Mouse (Mus musculus) heart, embryonic 11.5 days (tissue): ENCODE results near the gene Dlg1. TPM values are rescaled to one million over a fixed set of nuclear protein-coding genes. Genes with fewer than 3 reads are reported as not detected.
A peak's percentile ranks its signal among the peaks of the same experiment; 100 is the strongest.
"Not testable (repeated sequence)": the region's sequence is repeated elsewhere in the genome, so short reads cannot be mapped to it uniquely, and the experiment has no call there.

Experiments
- ATAC-seq: fragments of 200-750 bp; cut with Nextera tagmentation; replicated peaks from 2 replicates; pipeline ENCODE4 v1.8.0; 2017; ENCODE audit warnings: moderate library complexity; ENCODE audit not compliant: insufficient number of reproducible peaks, low FRiP score, low TSS enrichment
- H3K27ac ChIP-seq: fragments of 300-500 bp; sonication (generic); 2 replicates; pipeline ENCODE4 v1.5.1; 2014; ENCODE audit warnings: mild to moderate bottlenecking, low read depth, low read length
- H3K27me3 ChIP-seq: fragments of 300-500 bp; sonication (generic); 2 replicates; pipeline ENCODE4 v1.6.1; 2014; ENCODE audit warnings: mild to moderate bottlenecking, low read length, mixed read lengths; ENCODE audit not compliant: control insufficient read depth, insufficient read depth
- H3K36me3 ChIP-seq: fragments of 300-500 bp; sonication (generic); 2 replicates; pipeline ENCODE4 v1.6.1; 2014; ENCODE audit warnings: mild to moderate bottlenecking, low read length, moderate library complexity, mixed read lengths; ENCODE audit not compliant: control insufficient read depth, insufficient read depth
- H3K4me1 ChIP-seq: fragments of 300-500 bp; sonication (generic); 2 replicates; pipeline ENCODE4 v1.6.1; 2014; ENCODE audit warnings: low read length; ENCODE audit not compliant: control insufficient read depth, insufficient read depth
- H3K4me2 ChIP-seq: fragments of 300-500 bp; sonication (generic); 2 replicates; pipeline ENCODE4 v1.6.1; 2014; ENCODE audit warnings: mild to moderate bottlenecking, moderate library complexity
- H3K4me3 ChIP-seq: fragments of 300-500 bp; sonication (generic); 2 replicates; pipeline ENCODE4 v1.5.1; 2014; ENCODE audit warnings: low read depth, low read length
- H3K9ac ChIP-seq: fragments of 300-500 bp; sonication (generic); 2 replicates; pipeline ENCODE4 v1.6.1; 2014; ENCODE audit warnings: mild to moderate bottlenecking, low read depth, low read length, moderate library complexity
- H3K9me3 ChIP-seq: fragments of 300-500 bp; sonication (generic); replicated peaks from 2 replicates; pipeline ENCODE4 v1.6.1; 2016; ENCODE audit warnings: low read length; ENCODE audit not compliant: control insufficient read depth
- WGBS: fragments of 180-500 bp; shearing (Covaris S2); extraction: QIAGEN DNeasy Blood & Tissue Kit; methylation state at CpG from one replicate; pipeline ENCODE4 v1.1.7; 2014; ENCODE audit not compliant: insufficient replicate concordance; 5-methylcytosine and 5-hydroxymethylcytosine counted together
- polyA plus RNA-seq: library from polyadenylated mRNA; unstranded; fragments of >200 nt; fragmentation: Nextera tagmentation; extraction: Ambion mirVana; gene quantifications from 2 replicates; pipeline ENCODE4 v1.2.1, GENCODE M21; 2014

The Dlg1 gene
- polyA plus RNA-seq, 1 experiment from 2014 or later = 25.4 TPM

DNA sequence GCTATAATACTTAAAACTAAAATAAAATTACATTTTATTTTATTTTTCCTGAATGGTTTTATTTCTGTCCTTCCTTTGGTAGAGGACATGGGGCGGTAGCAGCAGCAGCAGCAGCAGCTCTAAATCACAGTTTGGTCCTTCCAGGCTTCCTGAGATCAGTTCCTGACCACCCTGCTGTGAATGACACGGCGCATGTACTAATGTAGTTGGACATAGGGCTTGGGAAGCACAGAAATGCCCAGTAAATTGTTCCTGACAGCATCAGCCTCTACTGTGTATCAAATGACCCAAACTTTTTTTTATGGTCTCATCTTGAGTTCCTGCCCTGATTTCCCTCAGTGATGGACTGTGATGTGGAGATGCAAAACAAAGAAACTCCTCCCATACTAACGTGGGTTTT lies 61.6 kb downstream of the Dlg1 start:
- Histone ChIP-seq H3K36me3 (no peaks in the 10 kb centered on the region), H3K9me3 (no peaks in the 10 kb centered on the region), H3K9ac (no peak overlapping the region), H3K4me1 (no peaks in the 10 kb centered on the region), H3K4me2 (no peak overlapping the region), H3K27me3 (no peaks in the 10 kb centered on the region), H3K4me3 (no peak overlapping the region), H3K27ac (no peak overlapping the region)
- ATAC-seq = no peak
- 84% methylated on average over 4 of the region's 4 CpGs for WGBS

DNA sequence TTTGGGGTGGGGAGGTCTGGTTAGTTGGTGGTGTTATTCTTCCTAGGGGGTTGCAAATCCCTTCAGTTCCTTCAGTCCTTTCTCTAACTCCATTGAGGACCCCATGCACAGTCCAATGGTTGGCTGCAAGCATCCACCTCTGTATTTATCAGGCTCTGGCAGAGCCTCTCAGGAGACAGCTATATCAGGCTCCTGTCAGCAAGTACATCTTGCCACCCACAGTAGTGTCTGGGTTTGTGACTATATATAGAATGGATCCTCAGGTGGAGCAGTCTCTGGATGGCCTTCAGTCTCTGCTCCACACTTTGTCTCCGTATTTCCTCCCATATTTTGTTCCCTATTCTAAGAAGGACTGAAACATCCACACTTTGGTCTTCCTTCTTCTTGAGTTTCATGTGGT lies 67.7 kb downstream of the Dlg1 start:
- 49% methylated on average over 1 of the region's 1 CpGs for WGBS
- not testable (repeated sequence) for H3K4me2 ChIP-seq, H3K4me3 ChIP-seq, ATAC-seq, H3K9ac ChIP-seq, H3K4me1 ChIP-seq, H3K27me3 ChIP-seq, H3K9me3 ChIP-seq, H3K36me3 ChIP-seq, H3K27ac ChIP-seq

- no peaks in the 10 kb centered on the region for H3K27me3 ChIP-seq
Observed at GRCm38 (mm10) chr16:31737081-31737480, 73.8 kb downstream of the Dlg1 start.

GRCm38 (mm10) chr16:31737761-31738160 lies 74.5 kb downstream of the Dlg1 start:
- WGBS = 61% methylated on average over 3 of the region's 3 CpGs
- Histone ChIP-seq H3K27me3 (no peaks in the 10 kb centered on the region), H3K36me3 (no peaks in the 10 kb centered on the region), H3K27ac (no peak overlapping the region), H3K9me3 (no peaks in the 10 kb centered on the region), H3K9ac (no peak overlapping the region), H3K4me2 (no peak overlapping the region), H3K4me3 (no peak overlapping the region), H3K4me1 (peaks cover 13% of the 10 kb centered on the region)
- ATAC-seq = no peak

More at GRCm38 (mm10) chr16:31737081-31737480, 73.8 kb downstream of the Dlg1 start:
- Histone ChIP-seq H3K4me2 (no peak overlapping the region), H3K27ac (no peak overlapping the region), H3K9ac (no peak overlapping the region), H3K36me3 (no peaks in the 10 kb centered on the region), H3K4me1 (peaks cover 13% of the 10 kb centered on the region), H3K4me3 (no peak overlapping the region), H3K9me3 (no peaks in the 10 kb centered on the region)
- WGBS = 75% methylated on average over 4 of the region's 4 CpGs
- ATAC-seq = no peak

- no peak overlapping the region for H3K9ac ChIP-seq
- no peak overlapping the region for H3K4me2 ChIP-seq
- H3K4me3 ChIP-seq = no peak overlapping the region
- ATAC-seq = no peak
- H3K27me3 ChIP-seq = no peaks in the 10 kb centered on the region
- no peaks in the 10 kb centered on the region; the same call in 1 of the 2 replicates for H3K9me3 ChIP-seq
- no peak overlapping the region for H3K27ac ChIP-seq
- peaks cover 13% of the 10 kb centered on the region for H3K4me1 ChIP-seq
- peaks cover 2% of the 10 kb centered on the region; the same call in 1 of the 2 replicates for H3K36me3 ChIP-seq
- 69% methylated on average over 8 of the region's 8 CpGs for WGBS
Observed at GRCm38 (mm10) chr16:31740271-31740670, 77.0 kb downstream of the Dlg1 start.

DNA sequence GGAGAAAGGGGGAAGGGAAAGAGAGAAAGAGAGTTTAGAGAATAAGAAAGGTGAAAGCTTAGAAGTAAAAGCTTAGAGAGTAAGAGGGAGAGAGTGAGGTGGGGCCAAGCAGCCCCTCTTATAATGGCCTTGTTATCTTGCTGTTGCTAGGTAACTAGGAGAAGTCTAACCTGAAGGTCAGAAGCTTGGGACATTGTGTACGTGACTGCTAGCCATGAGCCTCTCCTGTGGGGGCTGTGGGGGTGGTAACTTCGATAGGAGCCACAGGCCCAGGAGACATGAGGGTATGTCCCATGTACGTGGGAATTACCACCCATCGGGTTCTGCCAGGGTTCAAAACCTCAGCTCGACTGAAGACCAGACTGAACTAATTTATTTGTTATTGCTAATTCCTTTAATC lies 77.5 kb downstream of the Dlg1 start:
- 67% methylated on average over 5 of the region's 5 CpGs for WGBS
- Histone ChIP-seq H3K4me1 (peaks cover 13% of the 10 kb centered on the region), H3K9me3 (no peaks in the 10 kb centered on the region; the same call in 1 of the 2 replicates), H3K4me3 (no peak overlapping the region), H3K36me3 (peaks cover 2% of the 10 kb centered on the region; the same call in 1 of the 2 replicates), H3K9ac (no peak overlapping the region), H3K27ac (no peak overlapping the region), H3K4me2 (no peak overlapping the region), H3K27me3 (no peaks in the 10 kb centered on the region)
- ATAC-seq = no peak

DNA sequence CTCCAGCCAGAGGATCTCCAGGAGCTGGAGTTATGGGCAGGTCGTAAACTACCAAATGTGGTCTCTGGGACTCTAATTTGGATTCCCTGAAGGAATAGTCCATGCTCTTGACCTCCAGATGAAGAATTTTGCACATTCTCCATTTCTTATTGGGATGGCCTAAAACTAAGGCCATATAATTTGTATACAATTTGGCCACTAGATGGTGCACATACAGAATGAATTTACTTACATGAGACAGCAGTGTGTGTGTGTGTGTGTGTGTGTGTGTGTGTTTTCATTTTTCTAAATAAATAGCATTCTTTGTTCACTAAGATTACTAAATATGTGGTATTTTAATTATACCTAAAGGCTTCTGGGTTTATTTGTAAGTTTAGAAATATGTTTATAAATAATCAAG lies 87.3 kb downstream of the Dlg1 start:
- 89% methylated on average over 1 of the region's 1 CpGs for WGBS
- no peaks in the 10 kb centered on the region for H3K9me3 ChIP-seq
- H3K27me3 ChIP-seq = no peaks in the 10 kb centered on the region
- H3K4me1 ChIP-seq = peaks cover 7% of the 10 kb centered on the region; the same call in 1 of the 2 replicates
- H3K4me2 ChIP-seq = no peak overlapping the region
- H3K36me3 ChIP-seq = no peaks in the 10 kb centered on the region
- H3K4me3 ChIP-seq = no peak overlapping the region
- ATAC-seq = no peak
- no peak overlapping the region for H3K9ac ChIP-seq
- no peak overlapping the region for H3K27ac ChIP-seq

DNA sequence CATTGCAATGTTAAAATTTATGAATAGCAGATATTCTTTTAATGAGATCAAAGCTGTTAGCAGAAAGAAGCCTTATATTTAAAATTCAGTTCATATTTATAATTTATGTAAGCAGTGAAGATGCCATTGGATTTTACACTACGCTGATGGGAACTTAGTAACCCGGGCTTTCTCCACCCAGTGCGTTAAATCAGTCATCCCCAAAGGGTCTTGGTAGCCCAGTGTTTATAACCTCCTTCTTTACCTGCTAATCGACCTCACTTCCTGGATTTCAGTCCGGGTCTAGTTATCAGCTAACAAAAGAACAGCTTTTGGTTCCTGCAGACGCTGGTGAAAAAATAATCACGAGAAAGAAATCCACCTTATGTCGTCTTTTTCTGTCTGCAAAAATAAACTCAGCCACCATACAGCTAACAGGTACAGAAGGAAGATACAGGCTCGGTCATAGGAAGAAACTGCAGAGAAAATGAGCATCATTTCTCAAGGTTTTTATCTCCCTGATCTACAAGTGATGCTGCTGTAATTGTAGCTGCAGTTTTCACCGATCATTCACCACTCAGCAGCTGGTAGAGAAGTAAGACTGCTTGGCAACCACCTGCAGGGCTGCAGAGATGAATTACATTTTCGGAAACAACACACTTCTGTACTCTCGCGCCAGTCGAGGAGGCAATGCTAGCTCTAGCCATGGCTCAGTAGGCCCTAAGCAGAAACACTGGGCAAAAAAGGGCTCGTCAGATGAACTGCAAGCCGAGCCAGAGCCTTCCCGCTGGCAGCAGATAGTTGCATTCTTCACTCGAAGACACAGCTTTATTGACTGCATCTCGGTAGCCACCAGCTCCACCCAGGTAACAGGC lies 91.2 kb downstream of the Dlg1 start:
- Histone ChIP-seq H3K4me3 (no peak overlapping the region), H3K9me3 (no peaks in the 10 kb centered on the region), H3K4me2 (no peak overlapping the region), H3K9ac (0 out of 2 replicates have a peak overlapping the region, but pooled peaks have one; percentile 5), H3K36me3 (no peaks in the 10 kb centered on the region), H3K4me1 (peaks cover 8% of the 10 kb centered on the region; the same call in 1 of the 2 replicates), H3K27me3 (no peaks in the 10 kb centered on the region), H3K27ac (0 out of 2 replicates have a peak overlapping the region, but pooled peaks have one; percentile 22)
- 71% methylated on average over 19 of the region's 19 CpGs for WGBS
- no peak for ATAC-seq

GRCm38 (mm10) chr16:31755053-31755452 lies 91.8 kb downstream of the Dlg1 start:
- Histone ChIP-seq H3K4me2 (no peak overlapping the region), H3K4me3 (no peak overlapping the region), H3K36me3 (no peaks in the 10 kb centered on the region), H3K27ac (no peak overlapping the region), H3K9ac (no peak overlapping the region), H3K27me3 (no peaks in the 10 kb centered on the region), H3K4me1 (peaks cover 14% of the 10 kb centered on the region; the same call in 1 of the 2 replicates), H3K9me3 (no peaks in the 10 kb centered on the region)
- no peak for ATAC-seq
- WGBS = 100% methylated on average over 1 of the region's 1 CpGs
